Mouse (Mus musculus) bone marrow macrophage, adult 2 months (primary cell): ENCODE measurements around the gene Cyb561a3.

ENCODE experiments used
- CTCF ChIP-seq: IDR thresholded peaks from 2 replicates; pipeline ENCODE4 v1.5.1; 2012; ENCODE audit warnings: low read depth, mild to moderate bottlenecking, low read length, moderate library complexity
- POLR2A ChIP-seq: IDR thresholded peaks from 2 replicates; pipeline ENCODE4 v1.6.1; 2012; ENCODE audit warnings: mild to moderate bottlenecking, low read depth, low read length, borderline replicate concordance

DNA sequence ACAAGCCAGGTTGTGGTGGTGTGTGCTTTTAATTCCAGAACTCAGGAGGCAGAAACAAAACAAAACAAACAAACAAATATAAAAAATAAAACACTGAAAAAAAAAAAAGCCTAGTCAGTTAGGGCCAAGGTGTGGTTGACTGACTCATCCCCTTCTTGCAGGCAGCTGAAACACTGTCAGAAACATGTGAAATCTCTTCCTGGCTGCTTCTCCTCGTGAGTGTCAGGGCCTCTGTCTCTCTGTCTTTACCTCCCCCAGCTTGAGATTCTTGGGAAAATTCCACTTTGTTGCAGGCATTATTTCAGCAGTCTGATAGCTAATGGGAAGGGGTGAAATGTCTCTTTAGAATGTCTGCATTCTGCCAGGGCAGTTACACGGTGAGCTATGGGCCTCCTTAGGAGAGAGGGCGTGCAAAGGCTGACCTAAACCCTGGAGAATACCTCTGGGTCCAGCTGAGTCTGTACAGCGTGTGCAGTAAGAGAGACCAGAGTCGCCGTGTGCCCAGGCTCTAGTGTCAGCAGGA lies 25.3 kb downstream of the Cyb561a3 start:
- TF ChIP-seq CTCF (no peak), POLR2A (no peak)
